Mouse (Mus musculus) right cerebral cortex, postnatal 10 days (tissue): ENCODE measurements around the gene Pex14.
A peak's percentile ranks its signal among the peaks of the same experiment; 100 is the strongest.

Source experiments
- DNase-seq, 2 experiments: peaks; one replicate each; pipeline ENCODE4 v3.0.0; 2021; ENCODE audit warnings: low spot score in 2 of 2

Pex14 gene

DNA sequence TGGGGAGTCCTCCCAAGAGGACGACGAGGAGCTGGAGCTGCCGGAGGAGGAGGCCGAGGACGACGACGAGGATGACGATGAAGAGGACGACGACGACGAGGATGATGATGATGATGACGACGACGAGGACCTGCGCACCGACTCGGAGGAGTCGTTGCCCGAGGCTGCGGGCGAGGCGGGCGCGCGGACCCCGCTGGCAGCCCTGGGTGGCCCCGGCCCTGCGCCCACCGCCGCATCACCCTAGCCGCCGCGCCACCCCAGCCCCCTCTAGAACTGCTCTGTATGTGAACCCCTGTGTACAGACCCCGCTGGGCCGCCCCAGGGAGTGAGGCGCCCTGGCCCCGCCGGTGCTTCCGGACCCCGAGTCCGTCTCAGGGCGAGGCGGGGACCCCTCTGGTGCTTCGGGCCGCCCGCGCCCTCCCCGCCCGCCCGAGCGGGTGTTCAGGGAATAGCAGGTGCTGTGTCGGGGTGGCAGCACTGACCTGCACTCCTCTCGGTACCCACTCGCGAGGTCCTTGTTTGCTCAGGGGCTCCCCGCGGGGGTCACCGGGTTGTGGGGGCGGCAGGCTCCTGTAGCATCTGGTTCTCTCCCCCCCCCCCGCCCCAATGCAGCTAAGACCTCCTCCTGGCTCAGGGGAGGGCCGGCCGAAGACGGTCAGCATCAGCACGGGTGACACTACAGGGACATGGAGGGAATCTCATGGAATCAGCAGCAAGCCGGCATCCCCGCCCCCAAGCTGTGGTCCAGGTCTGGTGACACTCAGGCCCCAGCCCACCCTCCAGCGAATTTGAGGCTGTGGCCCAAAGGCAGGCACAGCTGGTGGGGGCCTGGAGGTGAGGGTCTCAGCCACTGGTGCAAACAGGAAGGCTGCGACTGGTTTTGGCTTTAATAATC lies 147.1 kb downstream of the Pex14 start:
- DNase-seq, result peak; percentile 75 to 84

- peak; percentile 60 to 64 for DNase-seq
These were observed 147.8 kb downstream of the Pex14 start for GRCm38 (mm10) chr4:148951821-148952291.

- peak; percentile 88 to 90 for DNase-seq
These were observed 148.6 kb downstream of the Pex14 start for GRCm38 (mm10) chr4:148950932-148951650.

GRCm38 (mm10) chr4:148950487-148950886 lies 149.2 kb downstream of the Pex14 start:
- no peak for DNase-seq

DNA sequence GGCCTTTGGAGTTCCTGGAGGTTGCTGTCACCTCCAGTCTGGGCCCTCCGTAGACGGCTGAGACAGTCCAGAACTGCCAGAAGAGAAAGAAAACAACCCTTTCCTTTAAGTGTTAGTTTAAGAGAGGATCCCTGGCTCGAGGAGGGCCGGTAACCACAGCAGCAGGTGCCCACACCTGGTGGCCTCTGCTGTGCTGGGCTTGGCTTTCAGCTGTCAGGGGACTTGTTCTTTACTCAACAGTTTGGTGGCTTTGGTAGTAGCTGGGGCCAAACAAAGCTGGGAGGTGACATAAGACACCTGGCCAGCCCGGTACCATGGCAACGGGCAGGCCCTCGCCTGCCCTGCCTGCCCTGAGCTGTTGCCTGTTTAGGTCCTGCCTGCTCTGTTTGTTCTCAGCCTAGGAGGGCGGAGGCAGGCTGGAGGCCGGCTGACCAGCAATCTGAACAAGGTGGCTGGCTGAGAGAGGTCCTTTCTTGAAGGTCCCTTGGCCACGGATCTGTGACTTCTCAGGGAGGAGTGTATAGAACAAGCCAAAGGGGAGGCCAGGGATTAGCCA lies 151.8 kb downstream of the Pex14 start:
- DNase-seq, result no peak

DNA sequence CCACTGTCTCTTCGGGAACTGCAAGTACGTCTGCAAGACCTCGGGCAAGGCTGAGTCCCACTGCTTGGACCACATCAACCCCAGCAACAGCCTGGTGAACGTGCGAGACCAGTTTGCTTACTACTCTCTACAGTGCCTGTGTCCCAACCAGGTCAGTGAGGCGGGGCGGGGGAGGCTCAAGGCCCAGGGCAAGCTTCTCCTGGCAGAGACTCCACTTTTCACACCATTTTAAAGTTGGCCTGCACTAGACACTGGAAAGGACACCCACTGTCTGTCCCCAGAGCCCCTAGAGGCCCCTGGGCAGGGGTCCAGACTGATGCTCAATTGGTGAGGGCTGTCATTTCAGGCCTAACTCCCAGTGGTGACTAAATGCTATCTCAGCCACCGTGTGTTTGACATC lies 153.6 kb downstream of the Pex14 start:
- no peak for DNase-seq

GRCm38 (mm10) chr4:148945476-148945881 lies 154.2 kb downstream of the Pex14 start:
- peak; percentile 65 to 71 for DNase-seq

GRCm38 (mm10) chr4:148943099-148943498 lies 156.6 kb downstream of the Pex14 start:
- no peak for DNase-seq

GRCm38 (mm10) chr4:148941321-148941720 lies 158.4 kb downstream of the Pex14 start:
- no peak for DNase-seq

DNA sequence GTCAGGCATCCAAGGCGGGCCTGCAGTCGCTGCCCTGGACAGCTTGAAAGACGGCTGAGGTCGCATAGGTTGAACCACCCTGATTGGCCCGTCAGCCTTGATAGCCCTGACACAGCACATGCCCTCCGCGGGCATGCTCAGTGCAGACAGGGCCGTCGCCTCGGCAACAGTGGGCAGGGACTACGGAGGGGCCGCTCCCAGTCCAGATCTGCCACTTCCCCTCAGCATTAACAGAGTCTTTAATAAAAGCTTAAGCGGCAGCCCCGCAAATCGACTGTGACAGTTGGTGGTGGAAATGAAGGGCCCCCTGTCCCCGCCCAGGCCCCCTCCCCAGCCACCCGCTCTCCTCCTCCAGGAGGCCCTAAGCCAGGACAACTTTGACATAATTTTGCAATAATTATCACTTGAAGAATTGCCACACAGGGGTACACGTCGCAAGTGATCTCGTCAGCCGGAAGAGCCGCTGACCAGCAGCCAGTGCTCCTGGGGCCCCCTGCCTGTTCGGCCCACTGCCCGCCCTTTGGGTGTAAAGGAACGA lies 158.9 kb downstream of the Pex14 start:
- DNase-seq, result peak; percentile 77 to 79

DNA sequence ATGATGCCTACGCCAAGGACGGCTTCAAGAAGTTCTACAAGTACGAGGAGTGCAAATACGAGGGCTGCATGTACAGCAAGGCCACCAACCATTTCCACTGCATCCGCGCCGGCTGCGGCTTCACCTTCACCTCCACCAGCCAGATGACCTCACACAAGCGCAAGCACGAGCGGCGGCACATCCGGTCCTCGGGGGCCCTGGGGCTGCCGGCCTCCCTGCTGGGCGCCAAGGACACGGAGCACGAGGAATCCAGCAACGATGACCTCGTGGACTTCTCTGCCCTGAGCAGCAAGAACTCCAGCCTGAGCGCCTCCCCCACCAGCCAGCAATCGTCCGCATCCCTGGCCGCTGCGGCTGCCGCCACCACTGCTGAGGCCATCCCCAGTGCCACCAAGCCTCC lies 161.1 kb downstream of the Pex14 start:
- no peak for DNase-seq

- DNase-seq, result no peak
These were observed 162.9 kb downstream of the Pex14 start for GRCm38 (mm10) chr4:148936727-148937126.

GRCm38 (mm10) chr4:148936111-148936510 lies 163.6 kb downstream of the Pex14 start:
- DNase-seq, result no peak

GRCm38 (mm10) chr4:148935211-148935610 lies 164.5 kb downstream of the Pex14 start:
- peak; percentile 50 to 53 for DNase-seq

- no peak for DNase-seq
These were observed 166.6 kb downstream of the Pex14 start for GRCm38 (mm10) chr4:148933109-148933508.

DNA sequence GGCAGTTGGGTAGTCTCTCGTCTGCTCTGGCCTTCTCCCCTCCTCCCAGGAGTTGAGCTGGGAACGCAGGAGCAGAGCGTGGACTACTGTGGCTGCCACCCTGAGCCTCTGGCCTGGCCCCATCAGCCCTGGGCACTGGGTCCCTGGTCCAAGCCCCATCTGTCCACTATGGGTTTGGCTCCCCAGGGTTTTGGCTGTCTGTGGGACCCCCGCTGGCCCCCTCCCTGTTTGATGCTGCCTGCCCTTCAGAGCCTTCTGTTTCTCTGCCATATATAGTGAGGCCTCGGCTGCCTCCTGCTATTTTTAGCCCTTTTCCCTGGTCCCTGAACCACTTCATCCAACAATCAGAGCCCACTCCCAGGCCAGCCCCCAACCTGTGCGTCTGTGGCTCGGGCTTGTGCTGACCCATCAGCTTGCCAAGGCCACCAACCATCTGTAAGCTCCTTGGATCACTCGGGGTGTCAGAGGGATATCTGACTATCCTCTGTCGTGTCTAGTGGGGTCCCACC lies 168.9 kb downstream of the Pex14 start:
- no peak for DNase-seq

DNA sequence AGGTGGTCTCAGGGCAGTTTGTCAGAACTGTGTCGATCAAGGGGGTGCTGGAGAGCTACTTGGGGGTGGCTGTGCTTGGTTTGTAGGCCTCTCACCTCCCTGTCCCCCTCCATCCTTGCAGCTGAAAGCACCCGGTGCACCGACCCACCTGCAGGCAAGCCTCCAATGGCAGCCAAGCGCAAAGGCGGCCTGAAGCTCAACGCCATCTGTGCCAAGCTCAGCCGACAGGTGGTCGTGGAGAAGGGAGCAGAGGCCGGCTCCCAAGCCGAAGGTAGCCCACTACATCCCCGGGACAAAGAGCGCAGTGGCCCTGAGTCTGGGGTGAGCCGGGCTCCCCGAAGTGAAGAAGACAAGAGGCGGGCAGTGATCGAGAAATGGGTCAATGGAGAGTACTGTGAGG lies 170.8 kb downstream of the Pex14 start:
- no peak for DNase-seq

GRCm38 (mm10) chr4:148928316-148928715 lies 171.4 kb downstream of the Pex14 start:
- DNase-seq, result no peak

DNA sequence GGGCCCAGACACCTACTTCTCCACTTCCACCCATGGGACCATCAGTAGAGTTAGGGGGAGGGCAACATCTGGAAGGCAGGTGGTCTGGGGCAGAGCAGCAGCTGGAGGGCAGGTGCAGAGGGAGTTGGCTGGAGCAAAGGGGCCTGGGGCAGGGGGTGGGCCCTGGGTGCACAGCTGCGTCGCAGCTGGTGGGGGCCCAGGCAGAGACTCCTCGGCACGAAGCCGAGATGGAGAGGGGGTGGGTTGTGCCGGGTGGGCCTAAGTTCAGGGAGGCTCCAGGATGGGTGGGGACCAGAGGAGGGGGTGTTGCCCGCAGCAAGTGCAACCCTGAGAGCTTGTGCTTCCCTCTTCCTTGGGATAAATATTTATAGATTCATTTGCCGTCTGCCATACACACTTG lies 173.2 kb downstream of the Pex14 start:
- DNase-seq, result no peak

GRCm38 (mm10) chr4:148925589-148926359 lies 173.9 kb downstream of the Pex14 start:
- no peak for DNase-seq

DNA sequence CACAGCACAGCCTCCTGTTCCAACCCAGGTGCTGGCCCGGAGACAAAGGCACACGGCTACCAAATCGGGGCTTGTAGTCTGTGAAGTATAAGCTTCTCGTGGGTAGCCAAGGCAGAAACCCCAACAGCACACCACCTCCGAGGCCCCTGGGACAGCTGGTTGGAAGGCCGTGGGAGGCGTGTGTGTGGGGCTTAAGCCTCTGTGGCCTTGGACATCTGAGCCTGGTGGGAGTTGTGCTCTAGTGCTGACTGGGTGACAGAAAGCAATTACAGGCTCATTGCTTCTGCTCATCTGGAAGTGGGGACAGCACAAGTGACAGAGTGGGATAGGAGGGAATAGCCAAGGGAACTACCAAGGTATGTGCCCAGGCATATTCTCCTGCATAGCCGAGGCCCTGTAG lies 175.7 kb downstream of the Pex14 start:
- DNase-seq, result no peak
